Mouse (Mus musculus) thymus, postnatal 10 days (tissue): ENCODE measurements around the gene Cep95.

Experiments used
- DNase-seq, 2 experiments: peaks; one replicate each; pipeline ENCODE4 v3.0.0; 2021; ENCODE audit warnings: low spot score in 2 of 2

Gene Cep95

DNA sequence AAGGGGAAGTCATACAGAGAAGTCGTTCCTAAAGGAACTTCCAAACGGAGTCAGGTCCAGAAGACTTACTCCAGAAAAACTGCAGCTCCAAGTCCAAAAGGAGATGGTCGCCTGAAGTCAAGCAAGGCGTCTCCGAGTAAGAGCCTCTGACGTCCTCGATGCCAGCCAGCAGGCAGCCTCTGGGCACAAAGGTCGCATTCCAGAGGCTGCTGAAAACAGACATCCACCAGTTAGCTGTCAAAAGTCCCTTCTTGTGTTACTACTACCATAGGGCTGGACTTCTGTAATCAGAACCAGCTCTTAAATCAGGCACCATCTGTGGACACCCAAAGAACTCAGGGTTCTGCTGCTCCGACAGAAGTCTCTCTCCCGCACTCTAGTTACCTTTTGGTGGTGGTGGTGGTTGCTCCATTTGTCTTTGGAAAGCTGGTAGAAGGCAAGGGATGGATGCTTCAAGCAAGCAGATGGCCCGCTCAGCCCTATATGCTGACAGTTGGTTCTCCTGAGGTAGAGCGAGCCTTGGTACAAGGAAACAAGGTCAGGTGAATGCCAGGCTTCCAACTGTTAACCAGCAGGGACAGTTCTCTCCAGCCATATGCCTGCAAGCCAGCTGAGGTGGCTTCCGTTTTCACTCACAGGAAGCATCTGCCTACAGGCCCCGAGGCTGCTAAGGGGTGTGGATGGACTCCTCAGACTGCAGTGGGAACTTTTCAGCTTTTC is 25.7 kb downstream of the Cep95 start:
- DNase-seq: no peak

- no peak for DNase-seq
Measured at GRCm38 (mm10) chr11:106815331-106815730, 26.3 kb downstream of the Cep95 start.

DNA sequence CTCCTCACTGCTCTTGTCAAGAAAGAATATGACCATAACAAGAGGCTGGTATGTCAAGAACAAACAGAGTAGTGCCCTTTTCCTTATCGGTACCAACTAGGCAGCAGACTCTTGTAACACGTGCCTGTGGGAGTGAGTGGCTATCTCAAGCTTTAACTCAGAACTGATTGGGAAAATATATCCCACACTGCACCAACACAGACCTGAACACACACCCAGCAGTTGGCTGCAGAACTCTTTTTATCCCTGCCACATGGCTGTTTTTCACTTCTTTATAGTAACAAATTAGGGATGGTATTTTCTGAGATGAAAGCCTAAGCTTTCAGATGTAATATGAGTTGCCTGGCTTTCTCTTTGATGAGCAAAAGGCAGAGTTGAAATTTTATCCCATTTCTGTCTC is 26.7 kb downstream of the Cep95 start:
- DNase-seq: no peak

- no peak for DNase-seq
Measured at GRCm38 (mm10) chr11:106816316-106816715, 27.3 kb downstream of the Cep95 start.

DNA sequence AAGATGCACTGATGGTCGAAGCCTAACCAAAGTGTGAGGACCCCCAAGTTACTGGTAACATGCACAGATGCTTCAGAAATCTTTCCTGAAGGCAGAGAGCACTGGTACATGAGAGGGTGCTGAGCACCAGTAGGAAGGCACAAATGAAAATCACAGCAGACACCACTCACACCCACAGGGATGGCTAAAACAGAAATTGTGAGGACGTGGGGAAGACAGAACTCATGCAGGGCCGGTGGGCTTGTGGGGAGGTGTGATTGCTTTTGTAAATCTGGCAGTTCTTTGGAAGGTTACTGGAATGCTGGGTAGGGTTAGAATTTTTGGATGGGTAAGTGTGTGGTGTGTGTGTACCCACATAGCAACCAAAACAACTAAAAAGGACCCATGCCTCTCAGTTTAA is 28.1 kb downstream of the Cep95 start:
- DNase-seq: no peak

DNA sequence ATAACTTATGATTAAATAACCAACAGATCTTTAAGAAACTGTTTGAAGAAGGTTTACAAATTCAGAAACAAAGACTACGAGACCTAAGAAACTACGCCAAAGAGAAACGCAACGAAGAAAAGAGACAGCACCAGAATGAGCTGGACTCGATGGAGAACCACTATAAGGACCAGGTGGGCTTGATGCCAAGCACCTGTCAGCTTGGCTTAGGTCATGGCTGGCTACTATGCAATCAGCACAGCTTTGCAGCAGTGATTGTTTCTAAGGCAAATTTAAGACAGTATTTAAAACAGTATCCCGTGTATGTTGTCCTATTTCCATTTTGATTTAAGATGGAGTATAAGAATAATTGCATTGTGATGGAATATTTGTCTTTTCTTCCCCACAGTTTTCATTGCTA is 28.8 kb downstream of the Cep95 start:
- DNase-seq: no peak

DNA sequence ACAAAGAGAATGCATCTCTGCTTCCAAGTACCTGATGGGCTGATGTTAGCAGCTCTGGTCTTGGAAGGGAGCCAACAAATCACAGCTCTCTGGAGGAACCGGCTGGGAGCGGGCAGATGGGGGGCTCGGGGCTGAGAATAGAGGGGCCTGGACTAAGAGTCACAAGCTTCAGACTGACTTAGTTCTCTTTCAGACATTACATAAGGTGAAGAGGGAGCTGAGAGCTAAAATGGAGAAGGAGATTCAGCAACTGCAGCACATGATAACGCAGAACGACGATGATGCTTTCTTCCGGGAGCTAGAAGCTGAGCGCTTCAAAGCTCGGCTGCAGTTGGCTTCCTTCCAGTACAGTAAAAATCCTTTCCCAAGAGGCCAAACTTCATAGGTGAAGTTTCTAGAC is 29.3 kb downstream of the Cep95 start:
- DNase-seq: no peak

- no peak for DNase-seq
Measured at GRCm38 (mm10) chr11:106819595-106819994, 30.5 kb downstream of the Cep95 start.

- DNase-seq: no peak
Measured at GRCm38 (mm10) chr11:106820252-106820651, 31.2 kb downstream of the Cep95 start.

DNA sequence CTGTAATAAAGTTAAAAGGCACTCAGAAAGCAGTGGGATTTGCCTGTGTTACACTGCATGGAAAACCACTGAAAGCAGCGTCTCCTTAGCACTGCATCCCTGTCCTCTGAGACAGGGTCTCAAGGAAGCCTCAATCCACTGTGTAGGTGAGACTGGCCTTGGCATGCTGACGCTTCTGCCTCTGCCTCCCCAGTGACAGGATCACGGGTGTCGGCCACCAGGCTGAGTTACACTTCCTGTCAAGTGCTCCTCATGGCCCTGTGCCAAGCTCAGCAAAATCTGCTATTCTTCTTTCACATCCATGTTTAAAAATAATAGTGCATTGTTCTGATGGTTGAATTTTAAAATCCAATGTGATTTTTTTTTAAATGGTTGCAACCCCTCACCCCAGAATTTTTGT is 31.9 kb downstream of the Cep95 start:
- peak in 1 of 2 experiments; percentile 10 for DNase-seq

DNA sequence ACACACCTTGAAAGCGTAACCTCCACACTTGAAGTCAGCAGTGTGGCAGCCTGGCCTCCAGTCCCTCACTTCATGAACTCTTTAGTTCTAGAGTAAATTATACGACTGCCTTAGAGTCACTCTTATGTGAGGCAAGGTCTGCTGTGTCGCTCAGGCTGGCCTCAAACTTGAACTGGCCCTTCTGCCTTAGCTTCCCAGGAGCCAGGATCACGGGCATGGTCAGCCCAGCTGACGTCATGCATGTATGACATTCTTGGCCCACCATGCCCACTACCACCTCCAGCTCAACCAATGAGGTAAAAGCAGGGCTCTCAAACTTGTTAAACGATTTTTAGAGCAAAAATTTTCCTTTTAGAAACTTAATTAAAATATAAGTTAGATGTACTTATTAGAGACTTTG is 32.3 kb downstream of the Cep95 start:
- no peak for DNase-seq

GRCm38 (mm10) chr11:106822491-106822890 is 33.4 kb downstream of the Cep95 start:
- DNase-seq: no peak

GRCm38 (mm10) chr11:106822911-106823310 is 33.9 kb downstream of the Cep95 start:
- no peak for DNase-seq

DNA sequence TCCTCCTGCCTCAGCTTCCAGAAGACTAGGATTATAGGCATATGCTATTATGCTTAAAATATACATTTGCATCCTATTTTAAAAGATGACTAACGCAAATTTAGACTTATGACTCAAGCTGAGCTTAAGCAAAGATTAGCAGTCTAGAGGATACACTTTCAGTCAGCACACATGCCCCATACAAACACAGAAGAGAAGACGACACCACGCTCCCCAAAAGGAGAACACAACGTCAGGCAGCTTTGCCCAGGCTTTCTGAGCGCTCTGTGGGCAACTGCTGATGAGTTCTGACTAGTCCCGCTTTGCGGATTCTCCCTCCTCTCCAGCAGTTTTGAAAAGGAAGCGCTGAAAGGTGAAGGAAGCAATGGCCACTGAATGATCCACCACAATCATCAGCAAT is 34.7 kb downstream of the Cep95 start:
- no peak for DNase-seq

- DNase-seq: no peak
Measured at GRCm38 (mm10) chr11:106824403-106824802, 35.4 kb downstream of the Cep95 start.

- no peak for DNase-seq
Measured at GRCm38 (mm10) chr11:106828079-106828478, 39.0 kb downstream of the Cep95 start.

DNA sequence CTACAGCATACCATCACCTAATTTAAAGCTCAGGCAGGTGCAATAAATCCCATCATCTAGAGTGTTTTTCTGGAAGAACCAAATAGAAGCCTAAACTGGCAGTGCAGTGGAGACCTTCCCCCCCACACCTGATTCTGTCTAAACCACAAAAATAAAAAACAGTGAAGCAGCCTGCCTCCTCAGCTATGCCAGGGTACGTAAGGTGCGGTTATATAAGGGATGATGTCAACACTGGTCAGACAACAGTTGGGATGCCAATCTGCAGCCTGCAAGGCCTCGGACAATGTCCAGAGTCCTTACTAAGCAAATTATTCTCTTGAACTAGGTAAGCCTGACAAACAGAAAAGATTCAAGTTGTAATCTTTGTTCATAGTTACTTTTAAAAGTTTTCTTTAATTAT is 53.0 kb downstream of the Cep95 start:
- DNase-seq: no peak

- DNase-seq: no peak
Measured at GRCm38 (mm10) chr11:106851438-106851837, 62.4 kb downstream of the Cep95 start.
